Mouse (Mus musculus): ENCODE measurements around the gene Olfr1256. TPM values are rescaled to one million over a fixed set of nuclear protein-coding genes. Genes with fewer than 3 reads are reported as not detected.

Gene Olfr1256
- not detected for polyA plus RNA-seq (2017; shearing (Covaris generic))

DNA sequence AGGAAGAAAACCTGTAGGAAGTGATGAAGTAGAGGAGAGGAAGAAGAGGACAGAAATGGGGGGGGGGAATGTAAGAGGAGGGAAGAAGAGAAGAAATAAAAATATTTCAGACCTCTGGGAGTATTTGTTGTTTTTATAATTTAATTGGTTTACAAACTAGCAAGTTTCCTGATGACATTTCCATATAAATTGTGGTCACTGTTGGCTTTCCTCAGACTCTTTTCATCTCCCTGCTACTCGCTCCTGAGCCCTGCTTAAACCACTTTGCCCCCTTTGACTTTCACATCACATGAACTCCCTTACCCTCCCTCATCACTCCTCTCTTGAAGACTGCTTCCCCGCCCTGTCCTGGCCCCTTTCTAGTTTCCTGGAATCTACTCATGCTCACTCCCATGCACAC lies at the start of gene Olfr1256:
Olfr1256 (minus strand) TSS at position 101 of the 400 bp plus-strand sequence.

DNA sequence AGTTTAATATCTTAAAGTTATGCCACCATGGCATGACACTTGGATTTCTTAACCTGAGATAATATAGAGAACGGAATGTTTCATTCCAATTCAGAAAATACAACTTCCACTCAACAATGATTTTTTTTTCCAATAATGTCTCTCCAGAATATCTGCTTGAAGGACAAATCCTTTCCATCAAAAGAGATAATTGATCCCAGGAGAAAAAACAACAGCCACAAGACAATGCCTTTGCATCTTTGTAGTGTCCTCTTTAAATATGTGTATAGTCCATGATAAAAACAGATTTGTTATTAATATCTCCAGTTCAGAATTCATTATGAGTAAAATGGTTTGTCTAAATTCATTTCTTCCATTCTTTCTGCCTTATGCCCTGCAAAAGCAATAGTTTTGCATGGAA lies 36.8 kb upstream of the Olfr1256 start, which contains the start of gene Olfr1257:
Olfr1257 (plus strand) TSS at position 301 of the 400 bp plus-strand sequence.

DNA sequence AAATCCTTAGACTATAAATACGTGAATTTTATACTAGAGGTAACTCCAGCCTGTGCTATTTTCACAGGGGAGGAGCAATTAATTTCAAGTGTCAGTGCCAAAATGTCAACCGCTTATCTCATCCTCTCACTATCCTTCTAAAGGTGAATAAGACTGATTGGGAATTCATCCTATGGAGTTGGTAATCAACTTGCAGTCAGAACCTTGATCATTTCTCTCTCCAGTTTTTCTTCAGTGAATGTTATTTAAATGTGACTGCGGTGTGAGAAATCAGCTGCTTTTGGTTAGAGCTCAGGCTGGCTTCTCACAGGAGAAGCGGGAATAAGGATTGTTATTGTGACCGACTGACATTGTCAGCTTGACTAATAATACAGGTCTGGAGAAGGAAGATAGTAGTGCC lies 6.8 kb upstream of the Olfr1256 start, which contains the start of gene Olfr48:
Olfr48 (minus strand) TSS at position 101 of the 400 bp plus-strand sequence.

DNA sequence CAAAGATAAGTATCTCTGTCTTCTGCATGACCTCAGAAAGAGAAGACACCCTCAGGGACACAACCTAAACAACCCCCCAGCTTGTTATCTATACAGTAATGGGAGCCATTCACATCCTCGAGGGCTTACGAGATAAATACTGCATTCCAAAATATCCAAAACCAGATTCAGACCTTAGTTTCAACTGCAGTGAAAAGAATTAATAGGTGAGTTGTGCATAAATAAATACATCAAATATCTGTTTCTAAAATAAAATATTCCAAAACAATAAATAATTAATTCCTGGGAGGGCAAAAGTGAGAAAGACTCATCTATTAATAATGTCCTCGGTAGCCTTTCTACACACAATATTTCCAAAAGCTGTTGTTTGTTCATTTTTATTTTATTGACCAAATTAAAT lies 29.6 kb downstream of the Olfr1256 start, which contains the start of gene Olfr1255:
Olfr1255 (plus strand) TSS at position 301 of the 400 bp plus-strand sequence.

DNA sequence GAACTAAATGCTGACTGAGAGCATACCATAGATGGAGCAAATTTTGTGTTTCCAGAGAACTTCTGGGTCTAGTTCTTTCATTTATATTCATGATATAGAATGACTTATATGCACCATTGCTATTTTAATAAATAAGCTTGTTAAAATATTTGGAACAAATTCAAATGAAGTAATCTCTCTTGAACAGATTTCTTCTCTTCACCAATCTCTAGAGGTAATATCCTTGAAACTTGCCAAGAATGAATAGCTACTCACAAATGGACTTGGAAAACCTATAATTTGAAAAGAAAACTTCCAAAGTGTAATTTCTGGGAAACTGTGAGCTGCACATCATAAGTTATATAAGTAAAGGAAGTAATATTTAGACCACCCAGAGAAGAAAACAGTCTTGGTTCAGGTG lies 47.8 kb downstream of the Olfr1256 start, which contains the start of gene Olfr1254:
Olfr1254 (minus strand) TSS at position 101 of the 400 bp plus-strand sequence.

Other genes with a start within 250 kb of the Olfr1256 start
- not detected for gene Olfr1246, start 248.4 kb downstream of the Olfr1256 start, polyA plus RNA-seq (2017; shearing (Covaris generic))
- not detected for gene Olfr1247, start 227.4 kb downstream of the Olfr1256 start, polyA plus RNA-seq (2017; shearing (Covaris generic))
- gene Olfr1248, start 223.3 kb downstream of the Olfr1256 start, polyA plus RNA-seq (2017; shearing (Covaris generic)) = not detected
- gene Olfr1249, start 206.6 kb downstream of the Olfr1256 start, polyA plus RNA-seq (2017; shearing (Covaris generic)) = not detected
- gene Olfr1250, start 180.1 kb downstream of the Olfr1256 start, polyA plus RNA-seq (2017; shearing (Covaris generic)) = not detected
- not detected for gene Olfr1251, start 169.6 kb downstream of the Olfr1256 start, polyA plus RNA-seq (2017; shearing (Covaris generic))
- not detected for gene Olfr1252, start 116.5 kb downstream of the Olfr1256 start, polyA plus RNA-seq (2017; shearing (Covaris generic))
- not detected for gene Olfr1253, start 84.5 kb downstream of the Olfr1256 start, polyA plus RNA-seq (2017; shearing (Covaris generic))
- not detected for gene Olfr1254, start 47.9 kb downstream of the Olfr1256 start, polyA plus RNA-seq (2017; shearing (Covaris generic))
- not detected for gene Olfr1255, start 29.5 kb downstream of the Olfr1256 start, polyA plus RNA-seq (2017; shearing (Covaris generic))
- not detected for gene Olfr48, start 6.7 kb upstream of the Olfr1256 start, polyA plus RNA-seq (2017; shearing (Covaris generic))
- not detected for gene Olfr1257, start 36.9 kb upstream of the Olfr1256 start, polyA plus RNA-seq (2017; shearing (Covaris generic))
- 0.05 TPM for gene Olfr1258, start 85.8 kb upstream of the Olfr1256 start, polyA plus RNA-seq (2017; shearing (Covaris generic))
- not detected for gene Olfr1259, start 107.1 kb upstream of the Olfr1256 start, polyA plus RNA-seq (2017; shearing (Covaris generic))
- gene Olfr1260, start 132.8 kb upstream of the Olfr1256 start, polyA plus RNA-seq (2017; shearing (Covaris generic)) = 0.09 TPM
- gene Olfr1261, start 149.7 kb upstream of the Olfr1256 start, polyA plus RNA-seq (2017; shearing (Covaris generic)) = not detected
- not detected for gene Olfr1262, start 158.6 kb upstream of the Olfr1256 start, polyA plus RNA-seq (2017; shearing (Covaris generic))
- 0.30 TPM for gene Olfr1263, start 170.6 kb upstream of the Olfr1256 start, polyA plus RNA-seq (2017; shearing (Covaris generic))
- gene Olfr1264, start 184.0 kb upstream of the Olfr1256 start, polyA plus RNA-seq (2017; shearing (Covaris generic)) = 0.11 TPM
- not detected for gene Olfr1265, start 193.8 kb upstream of the Olfr1256 start, polyA plus RNA-seq (2017; shearing (Covaris generic))
- gene Olfr140, start 222.0 kb upstream of the Olfr1256 start, polyA plus RNA-seq (2017; shearing (Covaris generic)) = not detected